Mouse (Mus musculus) cortical plate, adult 2 months (tissue): Measurements from ENCODE around the gene Rps6ka5.

Experiments used
- CTCF ChIP-seq: fragments of 200-500 bp; IDR thresholded peaks from 2 replicates; pipeline ENCODE4 v1.5.1; 2011; ENCODE audit warnings: mild to moderate bottlenecking, control low read depth, low read length; ENCODE audit not compliant: insufficient read depth; ENCODE audit errors: extremely low read depth
- POLR2A ChIP-seq: fragments of 200-500 bp; IDR thresholded peaks from 2 replicates; pipeline ENCODE4 v1.6.1; 2011; ENCODE audit warnings: mild to moderate bottlenecking, low read length, control low read depth; ENCODE audit not compliant: insufficient read depth; ENCODE audit errors: extremely low read depth

DNA sequence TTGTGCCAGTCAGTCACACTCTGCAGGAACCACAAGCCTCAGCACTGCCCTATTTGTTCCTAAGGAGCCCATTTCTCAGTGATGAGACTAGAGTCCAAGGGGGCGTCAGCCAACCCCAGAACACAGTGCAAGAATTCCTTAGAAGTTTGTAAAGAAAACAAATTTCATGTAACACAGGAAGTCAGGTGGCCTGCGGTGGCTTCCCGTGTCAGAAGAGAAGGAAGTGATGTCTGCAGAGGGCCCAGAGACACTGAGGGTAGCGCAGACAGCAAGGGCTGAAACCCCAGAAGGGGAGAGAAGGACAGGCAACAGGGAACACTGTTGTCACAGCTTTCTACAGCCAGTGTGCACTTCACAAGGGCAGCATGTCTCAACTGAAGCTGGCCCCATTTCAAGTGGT lies 225.5 kb downstream of the Rps6ka5 start:
- no peak for TF ChIP-seq CTCF
- no peak for TF ChIP-seq POLR2A
